9 mouse cellular contexts compared by ENCODE assay signal in genomic region chr4:141073661-141074060, GRCm38 (mm10). TPM values are rescaled to one million over a fixed set of nuclear protein-coding genes. Genes with fewer than 3 reads are reported as not detected.
DNase-seq lines count a peak whose midpoint lies in the region; TF ChIP-seq lines count a peak whose summit lies in the region.
"Had no signal": no experiment of that assay in that cellular context is flagged by ENCODE, and none has a peak within 500 bp of the region (broad histone marks: within the 10 kb centered on the region; RNA-seq: fewer than 3 reads in every experiment).

No protein-coding gene starts in this region.

- DNase-seq in kidney, postnatal 25 days: peak; percentile 58
- no peak for DNase-seq in kidney, adult 18-20 months
- DNase-seq in heart, postnatal 14 days: peak; percentile 68 to 70
- peak; percentile 80 to 86 for DNase-seq in right cerebral cortex, adult 2 months (ENCODE audit: low spot score in 2 of 2)
- DNase-seq in urinary bladder, adult 18-20 months (ENCODE audit: low spot score in 2 of 2): no peak
- DNase-seq in spleen, postnatal 14 days (ENCODE audit: low spot score in 2 of 2): no peak
- no peak for DNase-seq in embryo, embryonic 10 days (ENCODE audit: low spot score)

- no peak overlapping the region for H3K4me3 ChIP-seq in embryonic fibroblast, embryonic 13.5 days (ENCODE audit: insufficient read depth, low read length)
- H3K4me3 ChIP-seq: embryonic facial prominence, embryonic 15.5 days had no signal

- TF ChIP-seq POLR2A in embryonic fibroblast, embryonic 13.5 days (IDR thresholded peaks at IDR 0.05; ENCODE audit: low read depth, low read length): no peak

- H3K27ac ChIP-seq in embryonic fibroblast, embryonic 13.5 days (ENCODE audit: insufficient read depth, low read length): 0 out of 2 replicates have a peak overlapping the region, but pooled peaks have one; percentile 14
- H3K27ac ChIP-seq: embryonic facial prominence, embryonic 15.5 days had no signal

- peaks cover 7% of the 10 kb centered on the region; the same call in 1 of the 2 replicates for H3K4me1 ChIP-seq in embryonic fibroblast, embryonic 13.5 days (ENCODE audit: control insufficient read depth, insufficient read depth, low read length)

- intact Hi-C loops in heart, postnatal 14 days (cut with DNase I): no loop called here

- TF ChIP-seq CTCF in embryonic fibroblast, embryonic 13.5 days (IDR thresholded peaks at IDR 0.05; ENCODE audit: borderline replicate concordance, insufficient read depth, low read length): no peak

RNA-seq across cellular contexts. Expression of gene Necap2, which starts 4.5 kb away (rescaled TPM):
- 47.2 and 48.5 TPM in 2 replicates for polyA plus RNA-seq in embryonic fibroblast, embryonic 13.5 days (2011; ENCODE audit: insufficient read length, low read depth, missing spikeins)
- 10 to 100 TPM; 22.2 to 22.6 TPM for total RNA-seq in heart, postnatal 14 days (2021)

RNA-seq across cellular contexts. Expression of gene Crocc, which starts 13.3 kb away (rescaled TPM):
- polyA plus RNA-seq in embryonic fibroblast, embryonic 13.5 days (2011; ENCODE audit: insufficient read length, low read depth, missing spikeins): 10.3 and 12.5 TPM in 2 replicates
- total RNA-seq in heart, postnatal 14 days (2021): 1 to 10 TPM; 6.0 to 6.2 TPM

RNA-seq across cellular contexts. Expression of gene Spata21, which starts 14.5 kb away (rescaled TPM):
- not detected in 2 replicates for polyA plus RNA-seq in embryonic fibroblast, embryonic 13.5 days (2011; ENCODE audit: insufficient read length, low read depth, missing spikeins)
- total RNA-seq in heart, postnatal 14 days (2021): not detected

Comparison
In these comparisons a context has a peak if more than half of its experiments do, and no peak if none do; other contexts are left out.
1. DNase-seq: peak in kidney, postnatal 25 days (2 of 2), heart, postnatal 14 days (2 of 2) and right cerebral cortex, adult 2 months (2 of 2); none in kidney, adult 18-20 months (single experiment), urinary bladder, adult 18-20 months (0 of 2), spleen, postnatal 14 days (0 of 2) and embryo, embryonic 10 days (single experiment).